Mouse (Mus musculus) natural killer cell, adult 2 months (primary cell): Measurements from ENCODE around the gene Il4.

Source experiments
- DNase-seq, 2 experiments: peaks; one replicate each; pipeline ENCODE4 v3.0.0; 2022; ENCODE audit warnings: low spot score in 2 of 2

Il4 gene

GRCm38 (mm10) chr11:53618619-53619198 lies at the start of gene Il4:
TSS of gene Il4 (minus strand) at chr11:53618669.
- DNase-seq: no peak

DNA sequence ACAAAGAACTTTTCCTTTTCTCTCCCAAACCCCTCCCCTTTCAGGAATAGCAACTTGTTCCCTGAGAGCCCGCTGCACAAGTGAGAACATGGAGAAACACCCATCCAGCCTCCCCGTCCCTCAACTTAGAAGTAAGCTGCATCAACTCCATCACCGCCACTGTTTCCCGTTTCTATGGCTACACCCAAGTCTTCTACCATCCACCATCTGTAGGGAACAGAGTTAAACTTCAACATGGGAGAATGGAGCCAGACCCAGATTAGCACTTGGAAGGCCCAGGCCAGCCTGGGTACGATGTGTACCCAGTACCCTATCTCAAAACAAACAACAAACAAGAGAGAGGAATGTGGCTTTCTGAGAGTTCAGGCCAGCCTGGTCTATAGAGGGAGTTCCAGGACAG lies 45.6 kb upstream of the Il4 start:
- no peak for DNase-seq

DNA sequence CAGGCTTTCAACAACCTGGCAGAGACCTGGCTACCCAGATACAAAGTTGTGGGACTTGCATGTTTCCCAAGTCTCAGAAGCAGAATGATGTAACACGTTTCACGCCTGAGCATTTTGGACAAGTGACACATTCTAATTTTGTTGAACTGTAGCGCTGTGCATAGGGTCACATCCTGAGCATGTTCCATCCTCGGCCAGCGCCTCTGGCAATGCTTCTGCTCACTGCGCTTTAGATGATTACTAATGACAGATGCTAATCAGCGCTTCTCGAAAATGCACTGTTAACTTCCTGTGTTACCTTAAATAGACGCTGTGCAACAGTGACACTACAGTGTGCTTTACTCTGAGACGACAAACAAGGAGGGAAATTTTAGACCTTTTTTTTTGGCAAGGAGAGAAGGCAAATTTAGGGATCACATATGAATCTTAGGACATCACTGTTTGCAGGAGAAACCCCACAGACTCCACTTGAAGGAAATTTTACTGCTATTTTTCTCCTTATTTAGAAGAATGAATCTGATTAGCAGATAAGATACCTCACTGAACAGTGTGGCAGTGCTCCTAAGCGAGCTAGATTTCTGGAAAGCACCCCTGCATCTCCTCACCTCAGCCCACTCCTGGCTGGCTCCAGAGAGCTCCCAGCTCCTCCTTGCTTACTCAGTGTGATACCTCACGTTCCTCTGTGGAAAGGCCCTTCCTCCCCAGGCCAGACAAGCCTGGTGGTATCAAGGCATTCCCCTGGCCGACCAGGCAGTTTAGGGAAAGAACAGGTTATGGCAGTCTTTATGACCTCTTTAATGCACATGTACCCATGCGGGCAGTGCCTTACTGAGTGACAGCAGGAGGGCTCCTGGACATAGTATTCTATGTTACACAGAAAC lies 44.6 kb upstream of the Il4 start:
- no peak for DNase-seq

GRCm38 (mm10) chr11:53657828-53658227 lies 39.4 kb upstream of the Il4 start:
- DNase-seq: no peak

DNA sequence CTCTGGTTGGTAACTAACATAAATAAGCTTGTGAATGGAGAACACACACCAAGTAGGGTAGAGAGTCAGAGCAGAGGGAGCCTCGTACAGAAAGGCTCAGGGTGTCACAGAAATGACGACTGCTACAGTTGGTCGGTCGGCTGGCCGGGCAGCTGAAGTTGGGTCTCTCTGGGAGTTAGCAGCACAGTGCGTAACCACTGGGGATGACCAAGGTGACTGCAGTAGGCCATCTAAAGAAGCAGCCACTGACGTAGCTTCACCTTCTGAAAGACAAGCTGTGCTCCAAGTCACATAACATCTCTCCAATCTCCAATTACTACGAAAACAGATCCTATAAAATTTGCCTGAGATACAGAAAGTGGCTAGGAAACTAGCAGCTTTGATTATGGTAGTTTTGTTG lies 38.9 kb upstream of the Il4 start:
- DNase-seq: no peak

GRCm38 (mm10) chr11:53656558-53657202 lies 38.2 kb upstream of the Il4 start:
- no peak for DNase-seq

GRCm38 (mm10) chr11:53655043-53655442 lies 36.6 kb upstream of the Il4 start:
- no peak for DNase-seq

DNA sequence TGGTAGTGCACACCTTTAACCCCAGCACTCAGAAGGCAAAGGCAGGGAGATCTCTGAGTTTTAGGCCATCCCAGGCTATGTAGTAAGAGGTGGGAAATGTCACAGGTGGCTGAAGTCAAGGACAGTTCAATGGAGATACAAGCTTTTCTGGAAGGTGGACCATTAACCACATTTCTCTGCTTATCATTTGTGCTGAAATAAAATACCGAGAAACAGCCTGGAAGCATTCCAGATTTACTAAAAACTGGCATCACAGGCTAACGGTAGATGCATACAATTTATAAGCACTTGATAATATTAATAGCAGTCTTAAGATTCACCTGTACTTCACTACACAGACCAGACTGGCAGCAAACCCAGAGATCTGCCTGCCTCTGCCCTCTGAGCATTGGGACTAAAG lies 34.0 kb upstream of the Il4 start:
- DNase-seq: no peak

DNA sequence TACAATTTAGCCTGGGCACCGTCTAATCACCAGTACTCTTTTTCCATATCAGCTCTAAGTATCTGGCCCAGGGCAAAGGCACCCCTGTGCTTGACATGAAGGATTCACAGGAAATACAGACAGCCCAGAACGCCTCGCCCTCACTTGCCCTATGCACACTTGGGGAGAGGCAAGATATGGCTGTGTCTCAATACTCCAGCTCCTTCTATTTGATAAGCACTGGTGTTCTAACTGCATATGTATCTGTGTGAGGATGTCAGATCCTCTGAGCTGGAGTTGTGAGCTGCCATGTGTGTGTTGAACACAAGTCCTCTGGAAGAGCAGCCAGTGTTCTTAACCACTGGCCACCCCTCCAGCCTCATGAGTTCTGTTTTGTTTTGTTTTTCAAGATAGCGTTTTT lies 33.0 kb upstream of the Il4 start:
- DNase-seq: no peak

DNA sequence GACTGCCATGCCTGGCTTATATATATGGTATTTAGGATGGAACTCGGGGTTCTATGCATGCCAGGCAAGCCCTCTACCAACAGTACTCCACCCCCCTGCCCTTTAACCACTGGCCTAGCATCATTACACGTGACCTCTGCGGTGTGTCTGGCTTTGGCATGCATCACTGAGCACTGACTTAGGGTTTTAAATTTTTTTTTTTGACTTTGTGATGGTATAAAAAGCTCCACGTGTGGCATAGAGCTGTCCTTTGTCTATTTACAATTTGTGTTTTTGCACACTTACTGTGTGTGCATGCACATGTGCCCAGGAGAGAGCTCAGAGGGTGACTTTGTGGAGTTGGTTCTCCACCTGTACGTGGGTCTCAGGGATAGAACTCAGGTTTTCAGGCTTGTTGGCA lies 25.5 kb upstream of the Il4 start:
- no peak for DNase-seq

DNA sequence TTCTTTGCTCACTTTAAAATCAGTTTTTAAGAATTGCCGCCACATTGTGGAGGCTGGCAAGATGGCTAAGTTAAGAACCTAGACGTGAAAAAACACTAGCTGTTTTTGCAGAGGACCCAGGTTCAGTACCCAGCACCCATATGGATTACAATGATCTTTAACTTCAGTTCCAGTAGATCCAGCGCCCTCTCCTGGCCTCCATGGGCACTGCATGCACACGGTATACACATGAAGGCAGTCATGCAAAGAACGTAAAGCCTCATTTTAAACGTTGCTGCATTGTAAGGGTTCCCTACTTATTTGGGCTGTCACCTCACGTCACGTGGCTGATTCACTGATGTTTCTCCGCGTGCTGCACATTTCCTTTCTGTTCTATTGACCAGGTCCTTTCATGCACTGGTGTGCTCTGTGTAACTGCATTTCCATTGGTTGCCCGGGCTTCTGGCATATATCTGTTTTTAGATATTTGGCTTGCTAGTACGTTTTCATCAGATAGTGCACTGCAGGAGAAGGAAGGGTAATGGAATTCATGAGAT lies 24.3 kb upstream of the Il4 start:
- no peak for DNase-seq

- DNase-seq: no peak
Measured at GRCm38 (mm10) chr11:53637803-53638260, 19.4 kb upstream of the Il4 start.

DNA sequence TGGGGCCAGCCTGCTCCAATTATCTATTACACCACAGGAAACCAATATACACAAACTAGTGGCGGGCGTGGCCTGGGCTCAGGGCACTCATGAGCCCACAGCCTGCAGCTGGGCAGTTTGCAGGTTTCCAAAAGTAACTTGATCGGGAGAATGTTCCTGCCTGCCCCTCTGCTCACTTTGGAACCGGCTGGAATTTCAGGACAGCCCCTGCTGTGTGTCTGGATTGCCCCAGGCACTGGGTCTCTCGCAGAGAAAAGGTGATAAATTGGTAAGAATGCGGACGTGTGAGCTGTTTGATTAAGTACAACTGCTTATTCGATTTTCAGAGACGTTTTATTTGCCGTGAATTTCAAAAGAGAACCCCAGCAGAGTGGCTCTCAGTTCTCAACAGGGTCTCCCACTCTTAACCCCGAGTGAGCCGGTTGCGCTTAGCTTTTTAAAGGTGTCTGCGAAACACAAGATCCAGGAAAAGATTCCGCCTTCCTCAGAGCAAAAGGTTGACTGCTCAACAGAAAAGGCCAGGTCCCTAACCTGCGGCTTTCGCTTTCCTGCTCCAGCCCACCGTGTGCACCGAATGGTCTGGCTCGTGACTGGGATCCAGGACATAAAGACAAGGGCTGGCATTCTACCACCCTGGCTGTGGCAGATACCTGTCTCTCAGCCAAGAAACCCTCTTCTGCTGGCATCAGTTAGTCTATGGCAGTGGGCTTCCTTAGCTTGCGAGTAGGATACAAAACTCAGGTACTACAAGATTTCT lies 18.8 kb upstream of the Il4 start:
- DNase-seq: no peak

DNA sequence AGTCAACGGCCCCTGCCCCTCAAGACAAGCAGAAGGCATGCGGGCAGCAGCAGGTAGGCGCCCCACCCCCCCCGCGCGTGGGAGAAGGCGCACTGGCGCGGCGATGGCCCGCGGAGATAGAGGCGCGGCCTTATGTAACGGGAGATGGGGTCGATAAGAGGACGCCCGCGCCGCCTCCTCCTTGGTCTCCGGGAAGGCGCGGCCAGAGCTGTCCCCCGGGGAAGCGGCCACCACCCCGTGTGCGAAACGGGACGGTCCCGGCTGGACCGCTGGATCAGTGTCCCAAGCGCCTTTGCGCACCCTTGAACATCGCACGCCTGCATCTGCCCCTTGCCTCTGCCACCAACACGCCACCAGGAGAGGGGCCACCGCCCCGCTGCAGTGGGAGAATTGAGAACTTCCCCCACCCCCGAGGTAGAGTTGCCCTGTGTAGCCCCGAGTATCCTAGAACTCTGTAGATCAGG lies 17.7 kb upstream of the Il4 start:
- no peak for DNase-seq

DNA sequence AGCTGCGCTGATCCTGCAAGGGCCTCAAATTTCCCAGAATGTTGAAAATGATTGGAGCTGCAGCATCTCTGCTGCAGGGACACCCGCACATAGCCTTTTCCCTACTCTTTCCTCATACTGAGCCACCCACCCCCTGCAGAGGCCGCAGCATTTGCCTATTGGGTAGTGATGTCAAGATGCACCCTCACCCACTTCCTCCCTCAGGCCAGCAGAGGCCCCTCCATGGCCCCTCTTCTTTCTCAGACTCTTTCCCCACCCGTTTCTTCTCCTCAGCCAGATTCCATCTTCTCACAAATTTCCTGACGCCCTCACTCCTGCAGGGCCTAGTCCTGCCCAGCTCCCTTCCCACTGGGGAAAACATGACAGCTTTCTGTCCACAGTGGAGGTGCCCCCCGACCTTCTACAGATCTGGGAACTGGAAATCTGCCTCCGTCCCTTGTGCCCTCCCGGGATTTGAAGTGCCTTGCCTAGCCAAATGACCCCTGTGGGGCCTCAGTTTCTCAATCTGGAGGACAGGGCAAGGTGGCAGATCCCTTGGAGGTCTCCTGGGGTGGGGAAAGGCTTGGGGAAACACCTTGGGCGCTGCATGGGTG lies 17.2 kb upstream of the Il4 start:
- no peak for DNase-seq

GRCm38 (mm10) chr11:53634556-53634955 lies 16.1 kb upstream of the Il4 start, which contains the start of gene Il13:
TSS of gene Il13 (minus strand) at chr11:53634702.
- DNase-seq: no peak

DNA sequence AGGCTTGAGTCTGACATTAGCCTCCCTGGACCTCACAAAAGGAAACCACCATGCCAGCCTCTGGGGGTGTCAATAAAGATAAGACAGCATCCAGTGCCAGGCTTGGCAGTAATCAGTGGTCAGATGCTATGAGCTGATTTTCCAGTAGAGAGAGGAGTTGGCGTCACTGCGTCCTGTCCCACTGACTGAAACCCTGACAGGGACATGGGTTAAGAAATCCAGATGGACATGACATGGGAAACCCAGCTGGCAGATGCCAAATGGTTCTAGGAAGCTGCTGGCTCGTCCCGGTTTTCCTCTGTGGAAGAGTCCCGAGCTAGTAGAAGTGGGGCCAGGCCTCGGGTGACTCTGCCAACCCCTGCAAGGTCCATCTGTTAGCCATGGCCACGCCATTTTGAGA lies 15.2 kb upstream of the Il4 start:
- DNase-seq: no peak

DNA sequence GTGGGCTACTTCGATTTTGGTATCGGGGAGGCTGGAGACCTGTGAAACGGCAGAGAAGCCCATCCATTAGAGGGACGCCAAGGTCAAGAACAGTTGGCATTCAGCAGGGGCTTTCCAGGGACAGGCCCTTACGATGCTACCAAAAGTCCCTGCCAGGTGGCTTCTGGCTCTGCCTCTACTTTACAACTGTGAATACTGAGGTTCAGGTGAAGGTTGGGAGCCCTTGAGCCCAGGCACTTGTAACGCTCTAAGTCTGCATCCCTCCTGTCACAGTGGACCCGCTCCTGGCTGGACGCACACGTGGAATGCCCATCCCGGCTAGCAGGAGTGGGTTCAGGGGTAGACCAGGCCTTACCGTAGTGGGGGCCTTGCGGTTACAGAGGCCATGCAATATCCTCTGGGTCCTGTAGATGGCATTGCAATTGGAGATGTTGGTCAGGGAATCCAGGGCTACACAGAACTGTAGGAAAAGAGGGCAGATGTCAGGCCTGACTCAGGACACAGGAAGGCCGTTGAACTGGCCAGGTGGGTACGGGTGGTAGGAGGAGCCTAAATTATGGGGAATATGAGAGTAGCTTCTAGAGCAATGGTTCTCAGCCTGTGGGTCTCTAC lies 13.8 kb upstream of the Il4 start:
- no peak for DNase-seq

- peak; percentile 68 to 69 for DNase-seq
Measured at GRCm38 (mm10) chr11:53627859-53628258, 9.4 kb upstream of the Il4 start.

DNA sequence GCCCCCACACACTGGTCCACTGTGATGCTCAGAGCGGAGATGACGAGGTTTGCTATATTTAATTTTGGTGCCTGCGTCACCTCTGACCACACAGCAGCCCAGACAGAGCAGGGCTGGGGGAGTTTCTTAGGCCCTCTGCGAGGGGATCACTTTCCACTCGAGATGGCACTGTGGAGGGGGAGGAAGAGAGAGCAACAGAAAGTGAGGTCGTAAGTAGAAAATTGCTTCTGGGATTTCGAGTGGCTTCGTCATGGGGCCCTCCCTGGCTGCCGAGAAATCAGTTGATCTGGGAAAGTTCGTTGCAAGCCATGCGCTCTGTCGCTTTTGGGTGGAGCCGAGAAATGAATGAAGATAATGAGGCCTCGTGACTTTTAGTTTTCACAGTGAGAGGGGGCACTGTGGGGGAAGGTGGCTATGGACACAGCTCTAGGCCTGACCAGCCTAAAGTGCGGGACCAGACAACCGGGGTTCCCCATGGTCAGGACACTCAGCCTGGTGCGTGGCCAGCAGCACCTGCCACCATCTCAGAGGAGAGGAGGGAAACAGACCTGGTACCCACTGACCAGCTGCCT lies 8.4 kb upstream of the Il4 start:
- DNase-seq: peak in 1 of 2 experiments; percentile 30
